Mouse (Mus musculus): Measurements from ENCODE around the gene Pdzd4. TPM values are rescaled to one million over a fixed set of nuclear protein-coding genes. Genes with fewer than 3 reads are reported as not detected.

The Pdzd4 gene
- total RNA-seq, 2 experiments from 2014 or later = 0.56 to 1.3 TPM

- peak; percentile 77 for DNase-seq
- no peak for TF ChIP-seq CTCF (IDR thresholded peaks at IDR 0.05)
- intact Hi-C loops (cut with DNase I) = no loop called here
- peak within 1 kb of the TSS; percentile 71 for H3K4me3 ChIP-seq
- H3K27ac ChIP-seq = peak within 1 kb of the TSS; percentile 90
These were observed 50.5 kb downstream of the Pdzd4 start, which contains the start of gene Srpk3 for GRCm38 (mm10) chrX:73774168-73774760. TSS of gene Srpk3 (plus strand) at chrX:73774405.

- Histone ChIP-seq H3K4me3 (no peak overlapping the region), H3K27ac (no peak overlapping the region)
- no peak for DNase-seq
- intact Hi-C loops (cut with DNase I) = loop anchor here (5.0 kb wide), 1 partner anchor 50 kb away; the partner anchor contains the start of genes Abcd1 and Bcap31
- TF ChIP-seq CTCF (IDR thresholded peaks at IDR 0.05) = peak; percentile 45
These were observed 57.5 kb downstream of the Pdzd4 start for GRCm38 (mm10) chrX:73767267-73767666.

GRCm38 (mm10) chrX:73765311-73765710, 59.5 kb downstream of the Pdzd4 start:
- Histone ChIP-seq H3K4me3 (no peak overlapping the region), H3K27ac (peak overlapping the region; percentile 51)
- intact Hi-C loops (cut with DNase I) = loop anchor here (5.0 kb wide), 1 partner anchor 48 kb away; the partner anchor contains the start of genes Abcd1 and Bcap31
- peak; percentile 72 for DNase-seq
- no peak for TF ChIP-seq CTCF (IDR thresholded peaks at IDR 0.05)

- Histone ChIP-seq H3K4me3 (no peak overlapping the region), H3K27ac (no peak overlapping the region)
- DNase-seq = no peak
- intact Hi-C loops (cut with DNase I) = no loop called here
- no peak for TF ChIP-seq CTCF (IDR thresholded peaks at IDR 0.05)
These were observed 66.0 kb downstream of the Pdzd4 start for GRCm38 (mm10) chrX:73758611-73759290.

- intact Hi-C loops (cut with DNase I) = no loop called here
- no peak within 1 kb of the TSS for H3K27ac ChIP-seq
These were observed 68.2 kb downstream of the Pdzd4 start, which contains the start of gene Plxnb3 for GRCm38 (mm10) chrX:73756334-73757140. TSS of gene Plxnb3 (plus strand) at chrX:73757090.

GRCm38 (mm10) chrX:73748977-73749376, 75.8 kb downstream of the Pdzd4 start:
- Histone ChIP-seq H3K4me3 (no peak overlapping the region), H3K27ac (no peak overlapping the region)
- intact Hi-C loops (cut with DNase I) = no loop called here
- DNase-seq = no peak
- TF ChIP-seq CTCF (IDR thresholded peaks at IDR 0.05) = peak; percentile 32; the same call in 1 of the 2 replicates

More at GRCm38 (mm10) chrX:73756334-73757140, 68.2 kb downstream of the Pdzd4 start, which contains the start of gene Plxnb3:
- no peak for TF ChIP-seq CTCF (IDR thresholded peaks at IDR 0.05)
- DNase-seq = no peak
- no peak within 1 kb of the TSS for H3K4me3 ChIP-seq

- no peak for DNase-seq
- intact Hi-C loops (cut with DNase I) = no loop called here
- no peak overlapping the region for H3K27ac ChIP-seq
- H3K4me3 ChIP-seq = no peak overlapping the region
- no peak for TF ChIP-seq CTCF (IDR thresholded peaks at IDR 0.05)
These were observed 79.8 kb downstream of the Pdzd4 start for GRCm38 (mm10) chrX:73744774-73745481.

Other genes starting within 250 kb of the Pdzd4 start
- not detected for gene Dusp9, start 185.6 kb downstream of the Pdzd4 start, total RNA-seq (2021)
- 10 to 100 TPM in 1 of 2 experiments, 1 to 10 TPM in 1; 8.1 to 10.6 TPM for gene Pnck, start 164.9 kb downstream of the Pdzd4 start, total RNA-seq (2021)
- gene Slc6a8, start 151.8 kb downstream of the Pdzd4 start, total RNA-seq (2021) = 100 to 1,000 TPM; 125 to 154 TPM
- 10 to 100 TPM; 48.5 to 55.8 TPM for gene Bcap31, start 108.8 kb downstream of the Pdzd4 start, total RNA-seq (2021)
- gene Abcd1, start 108.4 kb downstream of the Pdzd4 start, total RNA-seq (2021) = 10 to 100 TPM; 20.1 to 24.2 TPM
- under 1 TPM; 0.54 to 0.75 TPM for gene Plxnb3, start 67.9 kb downstream of the Pdzd4 start, total RNA-seq (2021)
- 10 to 100 TPM; 34.6 to 41.2 TPM for gene Srpk3, start 50.6 kb downstream of the Pdzd4 start, total RNA-seq (2021)
- 100 to 1,000 TPM; 384 to 433 TPM for gene Idh3g, start 38.1 kb downstream of the Pdzd4 start, total RNA-seq (2021)
- gene Ssr4, start 37.9 kb downstream of the Pdzd4 start, total RNA-seq (2021) = 10 to 100 TPM; 77.3 to 79.0 TPM
- gene Avpr2, start 67.1 kb upstream of the Pdzd4 start, total RNA-seq (2021) = not detected
- gene L1cam, start 71.1 kb upstream of the Pdzd4 start, total RNA-seq (2021) = 1 to 10 TPM; 2.3 to 3.2 TPM
- gene Arhgap4, start 96.9 kb upstream of the Pdzd4 start, total RNA-seq (2021) = under 1 TPM; 0.59 to 0.89 TPM
- 10 to 100 TPM; 51.2 to 63.4 TPM for gene Naa10, start 97.0 kb upstream of the Pdzd4 start, total RNA-seq (2021)
- gene Renbp, start 105.9 kb upstream of the Pdzd4 start, total RNA-seq (2021) = 1 to 10 TPM; 1.4 to 1.7 TPM
- gene Hcfc1, start 141.4 kb upstream of the Pdzd4 start, total RNA-seq (2021) = 10 to 100 TPM; 35.5 to 36.0 TPM
- gene Irak1, start 198.9 kb upstream of the Pdzd4 start, total RNA-seq (2021) = 10 to 100 TPM; 35.1 to 40.5 TPM